Mouse (Mus musculus): ENCODE measurements around the gene Uvssa.

Uvssa gene

GRCm38 (mm10) chr5:33442927-33443710, 64.8 kb downstream of the Uvssa start:
- DNase-seq (ENCODE audit: low spot score) = peak; percentile 49

GRCm38 (mm10) chr5:33443794-33444193, 65.4 kb downstream of the Uvssa start:
- no peak for DNase-seq (ENCODE audit: low spot score)

GRCm38 (mm10) chr5:33455737-33456136, 77.4 kb downstream of the Uvssa start:
- no peak for DNase-seq (ENCODE audit: low spot score)

GRCm38 (mm10) chr5:33458132-33458622, 79.8 kb downstream of the Uvssa start:
- DNase-seq (ENCODE audit: low spot score) = no peak

GRCm38 (mm10) chr5:33459111-33459510, 80.8 kb downstream of the Uvssa start:
- DNase-seq (ENCODE audit: low spot score) = no peak

GRCm38 (mm10) chr5:33464390-33464789, 86.0 kb downstream of the Uvssa start:
- no peak for DNase-seq (ENCODE audit: low spot score)

GRCm38 (mm10) chr5:33465464-33465863, 87.1 kb downstream of the Uvssa start:
- DNase-seq (ENCODE audit: low spot score) = no peak
